Mouse (Mus musculus) layer of hippocampus, adult 11-12 months (tissue): Measurements from ENCODE around the gene Zfp763.
"Not testable (repeated sequence)": the region's sequence is repeated elsewhere in the genome, so short reads cannot be mapped to it uniquely, and the experiment has no call there.

ENCODE experiments used
- DNase-seq: peaks from one replicate; pipeline ENCODE4 v3.0.0; 2022; ENCODE audit warnings: low spot score

The Zfp763 gene

DNA sequence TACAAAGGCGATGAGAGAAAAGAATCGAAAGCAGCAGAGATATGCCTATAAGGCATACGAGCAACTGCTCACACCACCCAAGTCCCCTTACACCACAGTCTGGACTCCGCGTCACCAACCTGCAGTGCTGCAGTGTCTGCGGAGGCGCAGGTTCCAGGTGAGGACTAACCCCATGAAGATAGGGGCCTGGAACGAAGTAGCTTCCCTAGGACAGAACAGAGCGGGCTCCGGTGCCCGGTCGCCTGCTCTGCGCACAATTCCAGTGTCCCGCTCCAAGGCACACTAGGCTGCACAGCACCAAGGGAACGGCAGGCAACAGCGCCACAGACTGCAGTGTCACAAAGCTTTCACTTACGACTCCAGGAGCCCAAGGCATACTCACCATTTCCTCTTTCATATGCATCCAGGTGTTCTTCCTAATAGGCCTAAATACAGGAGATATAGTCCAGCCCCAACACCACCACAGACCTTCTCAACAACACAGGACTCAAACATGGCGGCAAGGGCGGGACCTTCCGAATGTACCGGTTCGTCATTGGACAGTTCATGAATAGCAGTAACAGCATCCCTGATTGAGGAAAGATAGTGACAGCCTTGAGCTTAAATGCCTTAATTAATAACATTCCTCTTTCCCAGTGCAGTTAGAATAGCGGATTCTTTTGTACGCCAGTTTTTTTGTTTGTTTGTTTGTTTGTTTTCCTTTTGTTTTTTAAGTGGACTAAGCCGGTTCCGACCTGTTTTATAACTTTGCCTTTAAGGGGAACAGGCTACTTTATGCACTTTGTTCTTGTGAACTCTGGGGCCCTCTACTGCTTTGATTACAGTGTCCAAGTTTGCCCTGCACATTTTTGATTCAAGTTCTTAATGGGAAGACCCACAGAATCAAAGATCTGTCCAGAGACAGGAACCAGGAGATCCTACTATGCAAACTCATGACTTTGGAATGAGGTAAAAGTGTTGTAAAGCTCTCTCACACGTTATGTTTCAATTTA is at the start of gene Zfp763:
Gene Zfp763 (minus strand): TSS at position 503 of the 992 bp plus-strand sequence.
- peak; percentile 86 for DNase-seq

DNA sequence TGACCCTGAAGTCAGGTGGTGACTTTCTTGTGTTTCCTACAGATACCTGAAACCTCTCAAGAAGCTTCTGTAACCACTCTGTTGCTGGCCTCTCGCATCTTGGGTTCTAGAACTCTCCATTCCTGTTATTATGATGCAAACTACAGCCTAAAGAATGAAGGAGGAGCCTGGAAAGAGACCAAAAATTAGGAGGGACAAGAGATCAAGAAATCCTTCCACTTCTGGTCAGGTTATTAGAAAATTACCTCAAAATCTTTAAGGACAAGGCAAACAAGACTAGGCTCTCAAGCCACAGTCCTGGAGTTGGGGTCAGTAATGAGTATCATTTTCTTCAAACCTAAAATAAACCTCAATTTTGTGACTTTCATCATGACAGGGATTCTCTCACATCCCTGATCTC is 34.8 kb upstream of the Zfp763 start, which contains the start of gene 4921501E09Rik:
Gene 4921501E09Rik (minus strand): TSS at position 101 of the 400 bp plus-strand sequence.
- no peak for DNase-seq

DNA sequence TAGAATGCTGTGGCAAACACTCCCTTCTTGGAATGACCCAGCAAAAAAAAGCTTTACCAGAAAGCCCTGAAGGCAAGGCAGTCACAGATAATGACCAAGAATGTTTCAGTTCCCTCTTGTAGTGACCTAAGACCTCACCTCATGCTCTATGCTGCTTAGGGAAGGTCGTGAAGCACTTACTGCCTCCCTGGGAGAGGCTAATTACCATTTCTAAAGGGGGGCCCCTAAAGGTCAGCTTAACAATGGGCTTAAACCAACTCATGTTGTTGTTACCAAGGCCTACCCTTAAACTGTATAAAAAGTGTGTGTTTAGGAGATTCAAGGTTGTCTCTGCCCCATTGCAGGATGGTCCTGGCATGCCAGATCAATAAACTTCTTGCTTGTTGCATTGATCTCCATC is 29.8 kb upstream of the Zfp763 start:
- DNase-seq, result no peak

DNA sequence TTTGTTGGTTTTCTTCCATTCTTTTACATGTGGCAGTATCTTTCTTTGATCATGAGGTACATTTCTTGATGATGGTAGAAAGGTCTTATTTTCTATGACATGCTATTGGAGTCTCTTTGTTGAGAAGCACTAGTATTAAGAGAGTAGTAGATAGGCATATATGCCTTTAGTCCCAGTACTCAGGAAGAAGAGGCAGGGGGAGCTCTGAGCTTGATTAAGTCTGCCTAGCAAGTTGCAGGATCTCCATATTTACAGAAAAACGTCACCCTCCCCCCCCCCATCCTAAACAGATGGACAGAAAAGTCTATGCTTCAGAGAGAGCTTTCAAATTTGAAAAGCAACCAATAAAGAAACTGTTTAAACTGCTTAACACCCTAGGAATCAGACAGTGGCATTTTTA is 25.6 kb upstream of the Zfp763 start:
- DNase-seq, result no peak

DNA sequence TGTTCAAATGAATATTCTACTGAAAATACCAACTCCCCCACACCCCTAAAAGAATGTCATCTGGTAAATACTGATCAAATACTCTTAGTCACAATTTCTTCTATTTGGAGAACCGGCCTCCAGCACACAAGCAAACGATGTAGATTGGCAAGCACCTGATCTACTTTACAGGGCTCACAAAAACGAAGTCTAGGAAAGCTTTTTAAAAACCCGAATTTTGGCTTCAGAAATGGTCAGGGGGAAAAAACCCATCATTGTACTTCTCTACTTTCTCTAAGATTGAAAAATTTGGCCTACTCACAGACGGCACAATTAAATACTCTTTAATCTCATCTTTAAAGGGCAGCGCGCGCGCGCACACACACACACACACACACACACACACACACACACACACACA is 826 bp downstream of the Zfp763 start:
- DNase-seq, result no peak

DNA sequence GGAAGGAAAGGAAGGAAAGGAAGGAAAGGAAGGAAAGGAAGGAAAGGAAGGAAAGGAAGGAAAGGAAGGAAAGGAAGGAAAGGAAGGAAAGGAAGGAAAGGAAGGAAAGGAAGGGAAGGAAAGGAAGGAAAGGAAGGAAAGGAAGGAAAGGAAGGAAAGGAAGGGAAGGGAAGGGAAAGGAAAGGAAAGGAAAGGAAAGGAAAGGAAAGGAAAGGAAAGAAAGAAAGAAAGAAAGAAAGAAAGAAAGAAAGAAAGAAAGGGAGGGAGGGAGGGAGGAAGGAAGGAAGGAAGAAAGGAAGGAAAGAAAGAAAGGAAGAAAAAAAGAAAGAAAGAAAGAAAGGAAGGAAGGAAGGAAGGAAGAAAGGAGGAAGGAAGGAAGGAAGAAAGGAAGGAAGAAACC is 12.8 kb downstream of the Zfp763 start:
- not testable (repeated sequence) for DNase-seq

DNA sequence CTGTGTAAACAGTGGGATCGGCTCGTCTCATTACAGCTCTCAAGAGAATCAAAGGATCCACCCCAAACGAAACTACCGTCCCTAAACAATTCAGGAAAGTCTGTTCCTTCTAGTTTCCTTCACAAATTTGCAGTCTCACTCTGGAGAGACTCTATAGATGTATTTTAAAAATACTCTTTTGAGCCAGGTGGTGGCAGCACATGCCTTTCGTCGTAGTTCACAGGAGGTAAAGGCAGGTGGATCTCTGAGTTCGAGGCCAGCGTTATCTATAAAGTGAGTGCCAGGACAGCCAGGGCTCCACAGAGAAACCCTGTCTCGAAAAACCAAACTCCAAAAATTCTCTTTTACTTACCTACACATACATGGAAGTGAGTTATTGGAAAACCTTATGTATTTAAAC is 24.9 kb downstream of the Zfp763 start:
- DNase-seq, result no peak

DNA sequence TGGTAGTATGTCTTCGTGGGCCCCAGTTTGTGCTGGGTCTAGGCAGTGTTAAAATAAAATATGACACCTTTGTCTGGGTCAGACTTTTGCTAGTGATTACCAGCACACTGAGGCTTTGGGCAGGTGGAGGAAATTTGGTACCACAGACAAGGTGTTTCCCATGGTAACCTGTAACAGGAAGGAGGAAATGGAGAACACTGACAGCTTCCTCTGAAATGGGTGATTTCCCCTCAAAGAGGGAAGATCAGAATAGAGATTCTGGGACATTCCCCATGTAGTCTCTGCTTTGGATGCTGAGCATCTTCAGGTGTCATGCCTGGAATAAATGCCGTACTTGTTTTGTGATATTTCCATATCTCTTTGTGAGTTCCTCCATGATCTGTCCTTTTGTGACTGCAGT is 34.7 kb downstream of the Zfp763 start:
- DNase-seq, result no peak

DNA sequence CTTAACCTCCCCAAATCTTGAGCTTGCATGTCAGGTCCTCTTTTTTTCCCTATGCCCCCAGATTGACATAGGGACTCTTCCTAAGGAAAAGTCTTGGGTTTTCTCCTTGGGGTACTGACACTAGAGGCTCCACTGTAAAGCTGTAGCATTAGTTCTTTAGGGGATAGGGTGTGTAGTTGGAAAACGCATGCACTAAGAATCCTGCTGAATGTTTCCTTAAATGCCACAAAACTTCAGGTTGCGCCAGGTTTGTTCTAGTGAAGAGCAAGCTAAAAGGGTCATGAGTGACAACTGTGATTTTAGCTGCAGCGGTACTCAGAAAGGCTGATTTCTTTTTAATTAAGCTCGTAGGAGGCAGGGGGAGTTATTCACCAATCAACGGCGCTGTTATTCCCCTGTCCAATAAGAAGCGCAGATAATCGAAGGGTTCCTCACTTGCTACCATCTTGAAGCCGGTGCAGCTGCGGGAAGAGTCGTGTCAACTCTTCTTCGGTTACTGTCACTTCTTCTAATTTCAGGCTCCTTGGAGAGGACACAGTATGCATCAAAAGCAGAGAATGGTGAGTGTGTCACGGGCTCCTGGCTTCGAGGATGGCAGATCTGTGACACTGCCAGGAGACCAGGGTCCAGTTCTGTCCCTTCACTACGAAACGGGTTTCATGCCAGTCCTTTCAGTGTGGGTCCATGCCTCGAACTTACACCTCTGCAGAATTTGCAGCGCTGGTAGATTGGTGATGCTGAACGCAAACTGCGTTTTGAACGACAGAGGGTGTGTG is 40.3 kb downstream of the Zfp763 start, which contains the start of gene Zfp952:
Gene Zfp952 (plus strand): TSS at position 431 of the 776 bp plus-strand sequence.
- DNase-seq, result peak; percentile 94

DNA sequence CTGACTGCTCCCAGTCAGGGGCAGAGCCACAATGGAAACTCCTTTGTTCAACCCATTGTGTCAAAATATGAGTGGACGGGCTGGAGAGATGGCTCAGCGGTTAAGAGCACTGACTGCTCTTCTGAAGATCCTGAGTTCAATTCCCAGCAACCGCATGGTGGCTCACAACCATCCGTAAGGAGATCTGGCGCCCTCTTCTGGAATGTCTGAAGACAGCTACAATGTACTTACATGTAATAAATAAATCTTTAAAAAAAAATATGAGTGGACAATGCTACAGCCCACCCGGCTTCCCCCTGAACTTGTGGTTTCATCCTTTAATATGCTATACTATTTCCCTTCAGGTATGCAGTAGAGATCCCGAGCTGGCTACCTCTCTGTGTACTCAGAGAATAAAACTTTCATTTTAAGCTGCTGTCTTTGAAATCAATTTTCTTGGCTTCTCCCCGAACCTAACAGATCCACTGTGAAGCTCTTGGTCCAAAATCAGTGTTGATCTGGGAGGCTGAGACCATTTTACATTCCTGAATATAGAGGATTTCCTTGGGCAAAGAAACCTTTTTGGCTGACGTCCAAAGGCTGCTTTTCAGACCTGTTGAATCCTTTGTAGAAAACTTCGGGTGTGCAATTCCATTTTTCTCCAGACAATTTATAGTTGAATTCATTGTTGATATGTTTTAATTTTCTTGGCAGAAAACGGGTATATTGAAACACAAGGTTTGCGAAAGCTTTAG is 41.1 kb downstream of the Zfp763 start:
- DNase-seq, result no peak

DNA sequence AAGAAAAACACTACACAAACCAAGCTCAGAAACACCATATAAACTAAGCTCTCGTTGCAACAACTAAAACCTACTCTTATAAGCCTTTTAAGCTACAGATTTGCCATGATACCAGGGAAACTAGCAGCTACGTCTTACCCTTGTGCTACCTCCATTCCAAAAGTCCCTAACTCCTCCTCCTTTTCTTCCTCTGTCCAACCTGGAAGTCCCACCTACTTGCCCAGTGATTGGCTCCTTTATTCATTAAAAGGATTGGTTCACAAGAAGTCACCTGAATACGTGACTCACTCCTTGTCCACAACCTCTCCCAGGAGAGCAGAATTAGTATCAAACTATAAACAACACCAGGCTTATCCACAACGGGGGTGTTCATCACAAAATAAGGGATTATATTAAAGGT is 46.9 kb downstream of the Zfp763 start:
- no peak for DNase-seq

DNA sequence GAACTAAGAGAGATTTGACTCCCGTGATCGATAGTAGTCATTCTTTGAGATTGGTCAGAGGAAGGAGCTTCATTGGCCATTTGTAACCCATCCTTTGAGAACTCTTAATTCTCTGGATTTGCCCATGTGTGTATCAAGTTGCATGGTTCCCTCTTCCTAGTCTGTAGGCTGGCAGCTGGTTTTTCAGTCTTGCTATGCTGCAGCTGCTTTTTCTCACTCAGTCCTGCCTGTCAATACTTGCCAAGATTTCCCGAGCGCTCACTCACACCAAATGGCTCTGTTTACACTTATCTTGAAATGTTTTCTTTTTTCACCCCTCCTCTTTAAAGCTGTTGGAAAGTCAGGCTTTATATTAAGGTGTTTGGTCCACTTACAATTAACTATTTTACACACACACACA is 51.8 kb downstream of the Zfp763 start:
- no peak for DNase-seq
